ENCODE assay signal across 10 mouse cellular contexts in genomic region chr14:50062733-50063104, GRCm38 (mm10). TPM values are rescaled to one million over a fixed set of nuclear protein-coding genes. Genes with fewer than 3 reads are reported as not detected.
DNase-seq lines count a peak whose midpoint lies in the region; ATAC-seq and TF ChIP-seq lines count a peak whose summit lies in the region.
"Had no signal": no experiment of that assay in that cellular context is flagged by ENCODE, and none has a peak within 500 bp of the region (broad histone marks: within the 10 kb centered on the region; RNA-seq: fewer than 3 reads in every experiment).

No protein-coding gene starts in this region.

- DNase-seq in lung, embryonic 14.5 days = no peak
- no peak for DNase-seq in lung, postnatal 14 days
- no peak for DNase-seq in forebrain, embryonic 14.5 days (ENCODE audit: low spot score)
- no peak for DNase-seq in limb, embryonic 10.5 days (ENCODE audit: low spot score)
- no peak for DNase-seq in thymus, postnatal 36 days
- DNase-seq in T-cell, adult 2 months (ENCODE audit: low spot score) = no peak
- DNase-seq in gastrocnemius, postnatal 36 days = no peak

- H3K9ac ChIP-seq in lung, embryonic 14.5 days = peak overlapping the region; percentile 64
- peak overlapping the region; percentile 63; the same call in 1 of the 2 replicates for H3K9ac ChIP-seq in forebrain, embryonic 14.5 days (ENCODE audit: low read length)
- no peak overlapping the region; the same call in 1 of the 2 replicates for H3K9ac ChIP-seq in neural tube, embryonic 13.5 days

- ATAC-seq in lung, embryonic 14.5 days (ENCODE audit: insufficient read depth) = peak; percentile 26
- ATAC-seq in forebrain, embryonic 14.5 days = peak; percentile 33
- peak; percentile 30; the same call in 1 of the 2 replicates for ATAC-seq in neural tube, embryonic 13.5 days (ENCODE audit: low read depth)

- peak overlapping the region; percentile 64 for H3K4me3 ChIP-seq in lung, embryonic 14.5 days (ENCODE audit: low read depth, low read length)
- H3K4me3 ChIP-seq in forebrain, embryonic 14.5 days (ENCODE audit: low read depth, low read length) = peak overlapping the region; percentile 62
- H3K4me3 ChIP-seq in limb, embryonic 10.5 days = peak overlapping the region; percentile 72
- peak overlapping the region; percentile 83 for H3K4me3 ChIP-seq in neural tube, embryonic 13.5 days

- H3K4me2 ChIP-seq in lung, embryonic 14.5 days = peak overlapping the region; percentile 79
- H3K4me2 ChIP-seq in forebrain, embryonic 14.5 days (ENCODE audit: low read length) = peak overlapping the region; percentile 57
- peak overlapping the region; percentile 76 for H3K4me2 ChIP-seq in neural tube, embryonic 13.5 days

- H3K27me3 ChIP-seq in lung, embryonic 14.5 days (ENCODE audit: insufficient read depth, low read length) = no peaks in the 10 kb centered on the region
- H3K27me3 ChIP-seq in forebrain, embryonic 14.5 days (replicated peaks; ENCODE audit: control insufficient read depth, insufficient read depth, low read length) = no peaks in the 10 kb centered on the region
- H3K27me3 ChIP-seq in limb, embryonic 10.5 days (ENCODE audit: low read depth, poor library complexity, severe bottlenecking) = no peaks in the 10 kb centered on the region
- H3K27me3 ChIP-seq in neural tube, embryonic 13.5 days = peaks cover 15% of the 10 kb centered on the region

- no peak for TF ChIP-seq CTCF in lung, embryonic 14.5 days (IDR thresholded peaks at IDR 0.05; ENCODE audit: low read depth)

- H3K27ac ChIP-seq in lung, embryonic 14.5 days (ENCODE audit: low read depth) = peak overlapping the region; percentile 91; the same call in 1 of the 2 replicates
- H3K27ac ChIP-seq in forebrain, embryonic 14.5 days (ENCODE audit: low read depth, low read length) = no peak overlapping the region
- peak overlapping the region; percentile 95 for H3K27ac ChIP-seq in limb, embryonic 10.5 days
- peak overlapping the region; percentile 78; the same call in 1 of the 2 replicates for H3K27ac ChIP-seq in neural tube, embryonic 13.5 days (replicated peaks)

- H3K9me3 ChIP-seq in lung, embryonic 14.5 days (ENCODE audit: low read depth, low read length) = no peaks in the 10 kb centered on the region
- H3K9me3 ChIP-seq in forebrain, embryonic 14.5 days (replicated peaks; ENCODE audit: control insufficient read depth, low read length) = no peaks in the 10 kb centered on the region
- no peaks in the 10 kb centered on the region for H3K9me3 ChIP-seq in limb, embryonic 10.5 days (replicated peaks)
- no peaks in the 10 kb centered on the region for H3K9me3 ChIP-seq in neural tube, embryonic 13.5 days

- intact Hi-C loops in gastrocnemius, postnatal 36 days (cut with DNase I) = no loop called here

- H3K36me3 ChIP-seq in lung, embryonic 14.5 days (ENCODE audit: insufficient read depth) = no peaks in the 10 kb centered on the region
- H3K36me3 ChIP-seq in forebrain, embryonic 14.5 days (ENCODE audit: control insufficient read depth, insufficient read depth, low read length) = no peaks in the 10 kb centered on the region
- peaks cover 20% of the 10 kb centered on the region for H3K36me3 ChIP-seq in limb, embryonic 10.5 days
- H3K36me3 ChIP-seq in neural tube, embryonic 13.5 days = no peaks in the 10 kb centered on the region

- H3K4me1 ChIP-seq in lung, embryonic 14.5 days (ENCODE audit: insufficient read depth) = no peaks in the 10 kb centered on the region
- no peaks in the 10 kb centered on the region for H3K4me1 ChIP-seq in forebrain, embryonic 14.5 days (ENCODE audit: control insufficient read depth, insufficient read depth, low read length)
- H3K4me1 ChIP-seq in limb, embryonic 10.5 days = no peaks in the 10 kb centered on the region
- peaks cover 8% of the 10 kb centered on the region; the same call in 1 of the 2 replicates for H3K4me1 ChIP-seq in neural tube, embryonic 13.5 days (replicated peaks)

- 0% methylated on average over 4 of the region's 4 CpGs for WGBS in lung, embryonic 14.5 days
- WGBS in forebrain, embryonic 14.5 days = 0% methylated on average over 4 of the region's 4 CpGs
- 4% methylated on average over 4 of the region's 4 CpGs for whole genome bisulfite sequencing in limb, embryonic 10.5 days
- 2% methylated on average over 4 of the region's 4 CpGs for WGBS in neural tube, embryonic 13.5 days

RNA-seq across cellular contexts. Expression of gene Olfr725, which starts 22.5 kb away (rescaled TPM):
- polyA plus RNA-seq in lung, embryonic 14.5 days (2014; fragmentation: Nextera tagmentation; extraction: Ambion mirVana) = not detected in 2 replicates
- polyA plus RNA-seq in forebrain, embryonic 14.5 days (2014; fragmentation: Nextera tagmentation; extraction: Ambion mirVana) = not detected in 2 replicates
- polyA plus RNA-seq in limb, embryonic 10.5 days (2016; fragmentation: Nextera tagmentation; extraction: Ambion mirVana) = not detected in 2 replicates
- polyA plus RNA-seq in neural tube, embryonic 13.5 days (2015; fragmentation: Nextera tagmentation; extraction: Ambion mirVana) = not detected in 2 replicates
- total RNA-seq in gastrocnemius, postnatal 36 days (2021) = not detected
- polyA plus RNA-seq: activated CD4-positive, CD25-positive, alpha-beta regulatory T cell, adult 4 months; testis, adult 2 months had no signal

RNA-seq across cellular contexts. Expression of gene Olfr726, which starts 28.0 kb away (rescaled TPM):
- not detected in 2 replicates for polyA plus RNA-seq in lung, embryonic 14.5 days (2014; fragmentation: Nextera tagmentation; extraction: Ambion mirVana)
- not detected in 2 replicates for polyA plus RNA-seq in forebrain, embryonic 14.5 days (2014; fragmentation: Nextera tagmentation; extraction: Ambion mirVana)
- polyA plus RNA-seq in limb, embryonic 10.5 days (2016; fragmentation: Nextera tagmentation; extraction: Ambion mirVana) = not detected in 2 replicates
- not detected in 2 replicates for polyA plus RNA-seq in neural tube, embryonic 13.5 days (2015; fragmentation: Nextera tagmentation; extraction: Ambion mirVana)
- total RNA-seq in gastrocnemius, postnatal 36 days (2021) = not detected
- polyA plus RNA-seq: activated CD4-positive, CD25-positive, alpha-beta regulatory T cell, adult 4 months; testis, adult 2 months had no signal
